Mouse (Mus musculus) cerebellum, postnatal 4 days (tissue): ENCODE measurements around the gene Gm14214.

Experiments used
- DNase-seq, 2 experiments: peaks; one replicate each; pipeline ENCODE4 v3.0.0; 2022; ENCODE audit warnings: low spot score in 2 of 2, mixed read lengths in 1 of 2

Gene Gm14214

GRCm38 (mm10) chr2:154776496-154776895 lies 6.7 kb upstream of the Gm14214 start:
- DNase-seq = no peak

GRCm38 (mm10) chr2:154774032-154774431 lies 4.2 kb upstream of the Gm14214 start:
- DNase-seq = peak in 1 of 2 experiments; percentile 59

DNA sequence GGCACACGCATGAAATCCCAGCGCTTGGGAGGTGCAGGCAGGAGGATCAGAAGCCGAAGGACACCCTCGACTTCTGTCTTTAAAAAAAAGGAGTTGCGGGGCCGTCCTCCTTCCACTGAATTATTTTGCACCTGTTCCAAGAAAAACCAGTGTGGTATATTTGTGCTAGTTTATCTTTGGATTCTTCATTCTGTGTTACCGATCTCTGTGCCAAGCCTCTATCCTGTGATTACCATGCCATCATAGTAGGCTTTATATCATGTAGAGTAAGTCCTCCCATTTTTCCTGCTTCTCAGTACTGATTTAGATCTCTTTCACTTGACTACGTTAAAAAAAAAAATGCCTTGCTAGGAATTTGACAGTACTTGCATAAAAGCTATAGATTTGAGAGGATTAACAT lies 1.8 kb upstream of the Gm14214 start:
- no peak for DNase-seq

DNA sequence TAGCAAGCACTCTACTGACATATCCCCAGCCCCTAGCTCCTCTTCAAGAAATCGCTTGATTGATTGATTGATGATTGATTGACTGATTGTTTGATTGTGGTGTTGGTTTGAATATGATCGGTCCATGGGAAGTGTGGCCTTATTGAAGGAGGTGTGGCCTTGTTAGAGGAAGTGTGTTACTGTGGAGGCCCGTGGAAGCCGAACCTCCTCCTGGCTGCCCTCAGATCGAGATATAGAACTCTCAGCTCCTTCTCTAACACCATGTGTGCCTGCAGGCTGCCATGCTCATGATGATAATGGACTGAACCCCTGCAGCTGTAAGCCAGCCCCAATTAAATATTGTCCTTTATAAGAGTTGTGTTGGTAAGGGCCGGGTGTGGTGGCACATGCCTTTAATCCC lies 2.8 kb downstream of the Gm14214 start:
- no peak for DNase-seq

- no peak for DNase-seq
Observed at GRCm38 (mm10) chr2:154765554-154766008, 4.2 kb downstream of the Gm14214 start.

DNA sequence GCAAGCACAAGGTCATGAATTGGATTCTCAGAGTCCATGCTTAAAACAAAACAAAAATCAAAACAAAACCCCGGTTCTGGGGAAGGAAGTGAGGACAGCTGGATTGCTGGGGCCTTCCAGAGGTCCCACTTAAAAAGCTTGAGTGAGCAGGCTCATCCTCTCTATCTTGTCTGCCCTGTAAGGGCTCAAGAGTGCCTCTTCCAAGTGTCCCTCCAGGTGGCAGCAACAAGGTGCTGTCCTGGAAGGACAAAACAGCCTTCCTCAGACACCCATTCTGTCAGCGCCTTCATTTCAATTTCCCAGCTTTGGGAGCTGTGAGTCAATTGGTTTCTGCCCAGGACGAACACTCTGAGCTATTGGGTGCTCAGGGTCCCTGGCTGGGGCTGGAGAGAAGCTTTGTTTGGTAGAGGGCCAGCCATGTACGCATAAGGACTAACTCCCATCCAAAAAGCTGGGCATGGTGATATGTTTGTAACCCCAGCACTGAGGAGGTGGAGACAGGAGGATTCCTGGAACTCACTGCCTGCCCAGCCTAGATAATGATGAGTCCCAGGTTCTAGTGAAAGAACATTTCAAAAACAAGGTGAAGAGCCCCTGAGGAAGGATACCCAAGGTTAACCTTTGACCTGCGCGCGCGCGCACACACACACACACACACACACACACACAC lies 4.9 kb downstream of the Gm14214 start:
- DNase-seq = no peak

- no peak for DNase-seq
Observed at GRCm38 (mm10) chr2:154763226-154763625, 6.6 kb downstream of the Gm14214 start.

DNA sequence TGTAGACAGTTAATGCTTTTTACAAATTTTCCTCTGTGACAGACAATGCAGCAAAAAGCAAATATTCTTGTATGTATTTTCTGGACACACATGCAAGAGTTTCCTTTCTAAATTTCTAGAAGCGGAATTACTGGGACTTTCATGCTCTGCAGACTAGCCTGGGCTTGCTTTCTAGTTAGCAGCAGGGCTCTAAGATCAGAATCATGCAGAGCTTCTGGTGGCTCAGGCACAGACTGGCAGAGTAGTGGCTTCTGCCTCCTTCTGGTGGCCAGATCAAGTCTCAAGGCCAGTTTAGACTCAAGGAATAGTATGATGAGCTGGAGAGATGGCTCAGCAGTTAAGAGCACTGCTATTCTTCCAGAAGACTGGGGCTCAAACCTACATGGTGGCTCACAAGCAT lies 11.4 kb downstream of the Gm14214 start:
- no peak for DNase-seq

GRCm38 (mm10) chr2:154757691-154758090 lies 12.1 kb downstream of the Gm14214 start:
- DNase-seq = no peak

DNA sequence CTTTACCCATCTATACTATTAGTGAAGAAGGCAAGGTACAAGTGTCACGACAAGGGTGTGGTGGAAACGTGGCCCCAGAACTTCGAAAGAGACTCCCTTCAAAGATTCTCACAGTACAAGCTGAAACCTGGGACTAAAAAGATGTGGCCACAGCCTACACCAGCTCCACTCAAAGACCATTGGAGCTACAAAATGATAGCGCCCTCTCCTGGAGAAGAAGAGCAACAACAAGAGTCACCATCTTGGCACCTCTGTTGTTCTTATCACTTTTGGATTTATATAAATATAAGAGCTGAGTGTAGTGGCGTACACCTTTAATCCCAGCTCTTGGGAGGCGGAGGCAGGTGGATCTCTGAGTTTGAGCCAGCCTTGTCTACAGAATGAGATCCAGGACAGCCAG lies 14.0 kb downstream of the Gm14214 start:
- DNase-seq = no peak

- DNase-seq = no peak
Observed at GRCm38 (mm10) chr2:154754068-154754560, 15.7 kb downstream of the Gm14214 start.

- no peak for DNase-seq
Observed at GRCm38 (mm10) chr2:154751924-154752323, 17.9 kb downstream of the Gm14214 start.

GRCm38 (mm10) chr2:154749046-154750036 lies 20.5 kb downstream of the Gm14214 start:
- DNase-seq = peak; percentile 28 to 74

DNA sequence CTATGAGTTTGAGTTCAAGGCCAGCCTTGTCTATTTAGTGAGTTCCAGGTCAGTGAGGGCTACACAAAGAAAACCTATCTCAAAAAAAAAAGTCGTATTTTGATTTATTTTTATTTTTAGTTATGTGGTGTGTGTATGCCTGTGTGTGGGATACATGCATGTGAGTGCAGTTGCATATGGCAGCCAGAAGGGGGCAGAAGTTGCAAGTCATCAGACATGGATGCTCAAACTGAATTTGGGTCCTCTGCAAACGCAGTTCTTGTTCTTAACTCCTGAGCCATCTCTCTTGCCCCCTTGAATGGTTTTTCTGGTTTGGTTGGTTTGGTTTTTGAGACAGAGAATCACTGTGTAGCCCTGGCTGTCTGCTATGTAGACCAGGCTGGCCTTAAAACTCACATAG lies 21.4 kb downstream of the Gm14214 start:
- DNase-seq = no peak

DNA sequence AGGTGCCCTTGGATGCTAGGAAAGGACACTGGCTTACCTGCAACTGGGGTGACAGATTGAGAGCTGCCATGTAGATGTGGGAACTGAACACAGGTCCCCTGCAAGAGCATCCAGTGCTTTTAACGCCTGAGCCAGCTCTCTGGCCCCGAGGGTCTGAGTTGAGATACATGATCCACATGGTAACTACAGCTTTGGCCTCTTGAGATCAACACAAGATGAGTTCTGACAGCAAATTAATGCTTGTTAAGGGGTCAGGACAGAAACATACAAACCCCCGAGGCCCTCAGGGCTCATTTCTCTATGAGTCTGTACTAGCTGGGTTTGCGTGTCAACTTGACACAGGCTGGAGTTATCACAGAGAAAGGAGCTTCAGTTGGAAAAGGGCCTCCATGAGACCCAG lies 25.9 kb downstream of the Gm14214 start:
- DNase-seq = no peak

- no peak for DNase-seq
Observed at GRCm38 (mm10) chr2:154742911-154743819, 26.7 kb downstream of the Gm14214 start.

GRCm38 (mm10) chr2:154738621-154739020 lies 31.2 kb downstream of the Gm14214 start:
- no peak for DNase-seq

GRCm38 (mm10) chr2:154735986-154736385 lies 33.8 kb downstream of the Gm14214 start:
- DNase-seq = no peak

DNA sequence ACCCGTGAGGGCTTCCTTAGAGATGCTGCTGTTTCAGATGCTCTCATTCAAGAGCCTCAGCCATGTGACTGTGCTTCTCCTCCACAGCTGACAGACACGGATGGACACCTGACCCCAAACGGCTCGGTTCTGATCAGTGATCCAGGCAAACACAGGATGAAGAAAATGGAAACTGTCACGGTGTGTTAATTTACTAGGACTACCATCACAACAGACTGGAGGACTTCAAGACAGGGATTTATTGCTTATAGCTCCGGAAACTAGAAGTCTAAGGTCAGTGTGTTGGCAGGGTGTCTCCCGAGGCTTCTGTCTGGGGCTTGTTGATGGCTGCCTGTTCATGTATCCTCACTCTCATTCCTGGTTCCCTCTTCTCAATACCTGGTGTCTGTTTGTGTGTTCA lies 34.4 kb downstream of the Gm14214 start:
- DNase-seq = no peak

- no peak for DNase-seq
Observed at GRCm38 (mm10) chr2:154734977-154735376, 34.9 kb downstream of the Gm14214 start.

DNA sequence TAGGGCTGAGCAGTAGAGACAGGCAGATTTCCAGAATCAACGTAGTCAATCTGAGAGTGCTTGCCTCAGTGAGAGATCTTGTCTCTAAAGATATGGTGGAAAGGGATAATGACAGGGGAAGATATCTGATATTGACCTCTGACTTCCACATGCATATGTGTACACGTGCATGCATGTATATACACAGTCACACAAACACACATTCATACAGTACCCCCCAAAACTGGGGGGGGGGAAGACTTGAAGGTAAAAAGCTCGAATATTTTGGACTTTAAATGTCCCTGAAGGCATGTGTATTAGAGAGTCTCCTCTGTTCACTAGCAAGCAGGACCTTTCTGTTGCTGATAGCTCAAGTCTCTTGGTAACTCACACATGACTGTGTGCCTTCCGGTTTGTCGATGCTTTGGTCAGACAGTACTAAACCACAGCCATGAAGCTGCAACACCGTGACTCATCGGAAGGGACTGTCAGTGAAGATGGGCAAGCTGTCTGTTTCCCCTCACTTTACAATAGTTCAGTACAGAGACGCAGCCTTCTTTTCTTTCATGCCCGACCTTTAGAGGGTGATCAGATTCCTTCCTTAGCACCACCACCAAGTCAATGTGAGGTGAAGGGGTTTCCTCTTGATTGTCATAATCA lies 37.2 kb downstream of the Gm14214 start:
- no peak for DNase-seq
